Mouse (Mus musculus): ENCODE data around the gene Mc3r.
A peak's percentile ranks its signal among the peaks of the same experiment; 100 is the strongest.

Mc3r gene

DNA sequence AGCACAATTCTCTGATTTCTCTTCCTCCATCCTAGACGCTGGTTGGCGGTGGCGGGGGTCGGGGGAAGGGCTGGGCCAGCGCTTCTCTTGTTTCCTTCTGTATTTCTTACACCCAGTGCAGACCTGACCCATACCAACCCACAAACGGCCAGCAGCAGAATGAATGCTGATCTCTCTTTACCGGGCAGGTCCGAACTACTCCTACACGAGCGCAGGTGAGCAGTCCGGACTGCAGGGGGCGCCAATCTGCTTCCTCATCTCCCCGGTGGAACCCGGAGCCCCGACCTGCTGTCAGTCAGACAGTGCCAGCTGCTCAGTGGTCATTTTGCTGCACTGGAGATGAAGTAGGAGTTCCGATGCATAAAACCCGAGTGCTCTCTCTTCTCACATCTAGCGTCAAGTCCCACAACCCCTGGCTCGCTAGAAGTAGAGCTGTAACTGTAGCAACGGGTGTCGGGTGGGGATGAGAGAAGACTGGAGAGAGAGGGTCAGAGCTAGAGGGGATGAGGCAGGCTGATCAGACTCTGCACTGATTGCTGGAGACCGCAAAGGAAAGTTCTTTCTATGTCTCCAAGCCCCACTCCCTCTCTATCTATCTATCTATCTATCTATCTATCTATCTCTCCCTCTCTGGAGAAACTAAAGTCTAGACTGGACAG, at the start of gene Mc3r:
Gene Mc3r, plus strand, starts transcription at position 387 of the 659 bp plus-strand sequence.
- DNase-seq: peak; percentile 68

DNA sequence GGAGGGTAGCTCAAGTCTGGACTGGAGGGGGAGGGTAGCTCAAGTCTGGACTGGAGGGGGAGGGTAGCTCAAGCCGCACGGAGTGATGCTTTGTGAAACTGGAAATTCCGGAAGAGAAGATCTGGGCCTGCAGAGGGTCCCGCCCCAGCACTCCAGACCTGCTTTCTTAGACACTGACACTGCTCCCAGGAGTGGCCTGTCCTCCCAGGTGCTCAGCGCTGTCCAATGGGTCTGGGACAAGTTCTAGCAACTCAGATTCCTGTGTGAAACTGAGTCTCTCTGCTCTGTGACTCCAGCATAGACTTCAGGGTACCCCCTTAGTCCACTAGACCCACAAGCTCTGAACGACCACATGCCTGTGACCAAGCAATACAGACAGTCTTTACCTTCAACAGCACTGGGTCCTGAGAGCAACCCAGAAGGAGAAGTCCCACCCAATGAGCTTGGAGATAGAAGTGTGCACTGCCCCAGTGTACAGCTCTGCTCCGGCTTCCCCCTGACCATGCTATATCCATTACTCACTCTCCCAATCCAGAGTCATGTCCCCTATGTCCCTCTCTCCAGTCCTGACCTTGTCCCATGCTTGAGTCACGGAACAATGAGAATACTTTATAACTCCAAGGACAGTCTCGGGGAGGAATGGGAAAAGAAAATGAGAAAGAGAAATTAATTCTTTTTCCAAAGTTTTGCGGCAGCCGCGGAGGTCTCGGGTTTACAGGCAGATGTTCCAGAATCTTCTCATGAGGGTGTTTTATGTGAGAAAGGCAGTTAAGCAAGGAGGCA, 46.1 kb upstream of the Mc3r start:
- DNase-seq: no peak

DNA sequence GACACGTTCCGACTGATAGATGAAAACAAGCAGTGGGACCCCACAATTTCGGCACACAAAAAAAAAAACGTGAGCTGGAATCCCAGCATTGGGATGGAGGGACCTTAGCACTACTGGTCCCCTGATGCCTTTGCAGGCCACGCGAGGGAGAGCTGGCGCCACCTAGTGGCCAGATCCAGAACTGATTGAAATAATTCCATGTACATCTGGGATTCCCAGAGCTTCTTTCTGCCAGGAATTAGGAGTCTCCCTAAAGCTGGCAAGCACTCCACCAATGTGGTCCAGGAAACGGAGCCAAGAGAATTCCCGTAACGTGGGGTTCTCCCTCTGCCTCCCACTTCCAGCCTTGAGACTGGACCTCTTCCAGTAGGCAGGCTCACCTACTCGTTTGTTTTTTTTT, 41.3 kb upstream of the Mc3r start:
- peak; percentile 87 to 92 for DNase-seq

DNA sequence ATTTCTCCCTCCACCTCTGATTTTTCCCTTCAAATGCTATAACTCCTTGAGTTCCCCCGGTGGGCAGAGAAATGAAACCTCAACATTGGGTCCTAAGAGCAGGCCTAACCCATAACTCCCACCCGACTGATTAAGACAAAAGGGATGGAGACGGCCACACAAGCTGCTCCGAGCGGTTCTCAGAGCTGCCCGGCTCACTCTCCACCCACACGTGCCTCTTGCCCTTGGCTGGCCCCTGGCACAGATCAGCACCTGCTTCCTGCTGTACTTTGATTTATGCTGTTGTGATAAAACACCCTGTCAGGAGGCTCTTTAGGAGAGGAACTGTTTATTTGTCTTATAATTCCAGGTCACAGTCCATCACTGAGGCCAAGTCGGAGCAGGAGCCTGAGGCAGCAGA, 34.8 kb upstream of the Mc3r start:
- DNase-seq: no peak

DNA sequence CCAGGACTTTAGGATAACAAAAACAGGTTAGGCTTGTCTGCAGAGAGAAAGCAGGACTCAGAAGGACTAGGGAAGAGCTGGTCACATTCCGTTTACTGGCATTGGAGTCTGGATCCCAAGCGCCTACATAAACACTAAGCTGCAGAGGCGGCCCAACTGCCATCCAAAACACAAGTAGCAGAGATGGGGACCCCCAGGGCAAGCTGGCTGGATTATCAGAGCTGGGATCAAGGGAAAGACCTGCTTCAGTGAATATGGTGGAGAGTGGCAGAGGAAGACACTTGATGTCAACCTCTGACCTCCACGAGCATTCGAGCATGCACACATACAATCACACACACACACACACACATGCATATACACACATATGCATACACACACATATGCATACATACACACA, 34.0 kb upstream of the Mc3r start:
- DNase-seq: no peak

DNA sequence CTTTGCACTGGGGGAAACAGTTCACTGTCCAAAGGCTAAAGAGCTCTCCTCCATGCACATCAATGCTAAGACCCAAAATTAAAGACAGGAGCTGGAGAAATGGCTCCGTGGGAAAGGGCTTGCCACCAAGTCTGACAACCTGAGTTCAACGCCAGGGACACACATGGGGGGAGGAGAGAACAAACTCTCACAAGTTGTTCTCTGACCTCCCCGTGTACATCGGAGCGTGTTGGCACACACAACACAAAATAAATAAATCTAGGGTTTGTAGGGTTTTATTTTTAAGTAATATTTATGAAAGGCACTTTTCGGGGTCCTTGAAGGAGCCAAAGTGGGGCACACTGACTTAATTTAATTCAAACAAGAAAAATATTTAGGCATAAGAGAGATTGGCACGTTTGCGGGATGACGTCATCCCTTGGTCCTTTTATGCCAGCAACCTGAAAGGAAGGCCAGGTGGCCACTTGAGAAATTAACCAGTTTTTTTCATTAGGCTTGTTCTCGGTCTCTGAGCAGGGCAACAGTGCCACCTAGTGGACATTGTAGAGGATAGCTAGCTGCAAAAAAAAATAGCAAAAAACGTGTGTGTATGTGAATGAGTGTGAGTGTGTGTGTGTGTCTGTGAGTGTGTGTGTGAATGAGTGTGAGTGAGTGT, 32.7 kb upstream of the Mc3r start:
- peak; percentile 78 to 83 for DNase-seq

DNA sequence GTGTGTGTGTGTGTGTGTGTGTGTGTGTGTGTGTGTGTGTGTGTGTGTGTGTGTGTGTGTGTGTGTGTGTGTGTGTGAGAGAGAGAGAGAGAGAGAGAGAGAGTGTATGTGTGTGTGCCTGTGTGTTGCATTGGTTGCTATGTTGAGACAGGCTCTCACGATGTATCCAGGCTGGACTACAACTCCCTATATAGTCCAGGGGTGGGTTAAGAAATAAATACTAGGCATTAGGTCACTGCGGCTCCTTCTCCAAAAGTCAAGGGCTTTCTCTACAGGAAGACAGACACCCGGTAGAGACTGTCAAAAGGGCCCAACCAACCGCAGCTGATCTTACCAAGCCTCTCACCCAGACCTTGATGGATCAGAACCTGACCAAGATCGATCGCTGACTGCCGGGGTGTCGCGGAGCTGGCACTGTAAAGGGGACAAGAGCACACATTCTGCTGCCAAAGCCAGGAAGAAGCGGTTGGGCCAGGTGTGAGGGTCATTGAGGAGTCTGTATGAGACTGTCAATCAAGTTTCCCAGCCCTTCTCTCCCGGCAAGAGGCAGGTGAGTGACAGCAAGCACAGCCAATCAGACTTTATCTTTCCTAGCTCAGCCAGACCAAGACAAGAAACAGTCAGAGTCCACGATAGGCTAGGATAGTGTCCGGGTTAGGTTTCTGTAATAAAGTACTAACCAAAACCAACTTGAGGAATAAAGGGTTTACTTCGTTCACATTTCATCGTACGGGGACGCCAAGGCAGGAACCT, 32.0 kb upstream of the Mc3r start:
- no peak for DNase-seq

DNA sequence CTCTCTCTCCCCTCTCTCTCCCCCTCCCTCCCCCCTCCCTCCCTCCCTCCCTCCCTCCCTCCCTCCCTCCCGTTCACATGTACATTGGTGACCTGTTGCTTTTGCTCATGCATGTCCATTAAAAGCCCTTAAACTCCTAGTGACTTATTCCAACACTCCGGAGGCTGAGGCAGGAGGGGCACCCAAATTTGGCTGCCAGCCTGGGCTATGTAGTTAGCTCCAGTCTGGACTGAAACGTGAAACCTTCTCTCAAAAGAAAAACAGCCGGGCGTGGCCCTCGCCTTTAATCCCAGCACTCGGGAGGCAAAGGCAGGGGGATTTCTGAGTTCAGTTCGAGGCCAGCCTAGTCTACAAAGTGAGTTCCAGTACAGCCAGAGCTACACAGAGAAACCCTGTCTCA, 30.4 kb upstream of the Mc3r start:
- DNase-seq: no peak

DNA sequence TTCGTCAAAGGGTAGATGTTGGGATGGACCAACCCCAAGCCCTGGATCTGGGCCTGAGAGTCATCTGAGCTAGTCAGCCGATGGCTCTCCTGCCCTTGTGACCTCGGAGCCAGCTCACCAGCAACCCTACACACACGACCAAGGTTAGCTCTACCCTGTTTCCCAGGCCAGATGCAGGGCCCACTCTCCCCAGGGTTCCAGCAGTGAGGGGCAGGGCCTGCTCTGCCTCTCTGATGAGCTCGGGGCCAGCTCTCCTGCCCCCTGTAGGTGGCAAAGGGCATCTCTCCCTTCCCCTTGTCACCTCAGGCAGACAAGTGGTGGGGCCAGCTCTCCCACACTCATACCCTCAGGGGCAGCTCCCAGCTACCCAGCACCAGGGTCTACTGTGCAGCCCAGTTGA, 29.1 kb upstream of the Mc3r start:
- DNase-seq: no peak

DNA sequence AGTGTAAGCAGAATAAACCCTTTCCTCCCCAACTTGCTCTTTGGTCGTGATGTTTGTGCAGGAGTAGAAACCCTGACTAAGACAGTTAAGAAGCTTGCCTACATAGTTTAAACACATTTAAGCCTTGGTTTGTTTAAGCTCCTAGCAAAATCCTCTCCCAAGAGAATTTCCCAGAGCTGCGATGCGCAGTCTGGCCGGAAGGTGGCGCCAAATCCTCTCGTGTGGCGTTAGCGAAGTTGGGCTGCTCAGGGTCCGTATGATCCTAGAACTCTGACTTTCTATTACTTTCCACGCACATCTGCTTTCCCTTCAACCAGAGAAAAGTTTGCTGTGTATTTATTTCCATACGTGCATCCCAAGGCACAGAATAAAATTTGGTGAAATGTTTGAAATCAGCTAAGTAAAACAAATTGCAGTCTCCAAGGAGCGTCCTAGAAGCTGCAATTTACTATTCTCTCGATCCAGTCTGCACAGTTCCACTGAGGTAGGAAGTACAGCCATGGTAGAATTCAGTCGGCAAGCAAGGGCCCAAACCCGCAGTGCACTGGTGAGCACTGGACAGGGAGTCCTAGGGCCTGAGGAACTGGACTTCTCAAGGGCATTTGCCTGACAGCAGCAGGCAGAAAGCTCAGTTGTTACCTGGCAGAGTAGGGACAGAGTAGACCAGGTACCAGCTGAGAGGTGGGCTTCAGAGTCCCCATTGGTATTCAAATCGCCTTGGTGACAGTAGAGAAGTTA, 26.5 kb upstream of the Mc3r start:
- DNase-seq: peak; percentile 67 to 74

DNA sequence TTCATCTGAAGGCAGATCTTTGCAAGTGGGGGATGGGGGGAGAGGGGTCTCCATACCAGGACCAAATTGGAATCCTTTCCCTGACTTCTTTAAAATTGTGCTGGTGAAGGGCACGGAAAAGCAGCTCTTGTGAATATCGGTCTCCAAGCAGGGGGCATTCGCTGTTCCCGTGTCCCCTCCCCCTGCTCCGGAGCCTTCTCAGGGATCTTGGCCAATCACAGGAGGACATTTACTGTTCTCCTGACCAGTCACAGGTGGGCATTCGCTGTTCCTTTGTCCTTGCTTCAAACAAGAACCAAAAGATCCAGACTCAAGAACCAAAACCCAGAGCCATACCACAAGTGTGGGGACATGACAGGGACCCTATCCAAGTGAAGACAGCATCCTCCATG, 25.9 kb upstream of the Mc3r start:
- DNase-seq: peak; percentile 69 to 77

DNA sequence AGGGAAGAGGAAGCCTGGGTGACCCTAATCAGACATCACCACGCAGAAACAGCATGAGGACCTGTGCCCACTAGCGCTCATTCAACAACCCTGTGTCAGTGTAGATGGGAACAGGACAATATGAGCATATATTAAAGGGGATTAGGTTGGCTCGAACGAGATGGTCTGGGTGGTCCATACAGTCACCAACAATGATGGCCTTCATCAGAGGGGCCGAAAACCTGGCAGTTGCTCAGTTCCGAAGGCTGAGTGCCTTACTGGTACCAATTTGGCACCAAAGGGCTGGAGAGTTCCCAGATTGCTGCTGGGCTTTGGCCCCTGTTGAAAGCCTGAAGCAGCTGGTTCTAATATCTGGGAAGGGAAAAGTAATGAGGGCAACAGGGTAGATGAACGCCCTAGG, 25.4 kb upstream of the Mc3r start:
- DNase-seq: no peak

DNA sequence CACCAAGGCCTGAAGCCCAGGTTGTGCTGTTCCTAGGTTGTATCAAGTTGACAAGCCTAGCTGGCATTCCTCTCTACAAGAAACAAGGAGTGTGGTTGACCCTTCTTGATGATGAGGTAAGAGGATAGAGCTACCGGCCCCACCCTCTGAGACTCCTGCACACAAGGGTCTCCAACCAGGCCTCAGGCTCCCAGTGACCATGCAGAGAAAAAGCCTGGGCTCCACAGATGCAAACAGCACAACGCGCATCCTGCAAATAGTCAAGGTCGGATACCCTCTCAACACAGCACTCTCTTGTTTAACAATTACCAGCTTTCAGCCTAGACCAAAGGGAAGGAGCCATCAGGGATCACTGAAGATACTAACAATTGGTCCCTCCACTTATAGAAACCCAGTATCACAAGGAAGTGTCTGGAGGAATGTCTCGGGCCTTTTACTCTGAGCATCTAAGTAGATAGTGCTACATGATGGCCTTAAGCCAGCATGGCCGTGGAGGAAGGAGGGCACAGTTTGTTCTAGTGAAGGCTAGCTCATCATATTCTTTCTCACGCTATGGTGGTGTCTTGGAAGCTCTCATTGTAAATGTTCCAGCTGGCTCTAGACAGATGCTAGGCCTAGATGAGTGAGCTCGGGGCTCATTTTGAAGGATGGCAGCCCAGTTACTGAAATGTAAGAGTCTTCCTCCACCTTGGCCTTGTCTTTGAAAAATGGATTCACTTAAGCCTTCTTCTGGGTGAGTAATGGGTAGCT, 24.7 kb upstream of the Mc3r start:
- no peak for DNase-seq

DNA sequence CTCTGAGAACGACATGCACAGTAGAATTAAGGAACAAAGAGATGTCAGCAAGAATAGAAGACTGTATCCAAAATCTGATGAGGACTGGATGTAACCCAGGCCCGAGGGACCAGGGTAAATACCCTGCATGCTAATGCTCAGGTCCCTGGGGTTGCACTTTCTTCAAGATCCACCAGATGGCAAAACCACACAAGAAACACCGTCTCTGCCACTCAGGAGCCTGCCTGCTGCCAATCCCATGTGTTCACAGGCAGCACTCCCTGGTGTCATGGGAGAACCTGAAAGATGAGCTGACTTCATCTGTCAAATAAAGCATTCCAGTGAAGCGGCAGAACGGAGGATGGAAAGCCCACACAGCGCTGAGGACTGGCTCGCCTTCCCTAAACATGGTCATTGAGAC, 21.3 kb upstream of the Mc3r start:
- peak in 1 of 2 experiments; percentile 31 for DNase-seq

DNA sequence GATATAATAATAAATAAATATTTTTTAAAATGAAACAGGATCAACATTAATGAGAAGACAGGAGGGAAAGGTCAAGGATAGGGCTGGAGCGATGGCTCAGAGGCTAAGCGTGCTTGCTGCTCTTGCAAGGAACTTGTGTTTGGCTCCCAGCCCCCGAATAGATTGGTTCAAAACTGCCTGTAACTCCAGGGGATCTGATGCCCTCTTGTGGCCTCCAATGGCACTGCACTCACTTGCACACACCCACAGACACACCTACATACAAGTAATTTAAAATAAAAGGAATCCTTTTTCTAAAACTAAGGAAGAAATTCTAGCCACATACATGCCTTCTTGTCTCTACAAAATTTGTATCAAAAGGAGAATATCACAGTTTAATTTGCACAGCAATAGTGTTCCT, 20.5 kb upstream of the Mc3r start:
- DNase-seq: no peak

DNA sequence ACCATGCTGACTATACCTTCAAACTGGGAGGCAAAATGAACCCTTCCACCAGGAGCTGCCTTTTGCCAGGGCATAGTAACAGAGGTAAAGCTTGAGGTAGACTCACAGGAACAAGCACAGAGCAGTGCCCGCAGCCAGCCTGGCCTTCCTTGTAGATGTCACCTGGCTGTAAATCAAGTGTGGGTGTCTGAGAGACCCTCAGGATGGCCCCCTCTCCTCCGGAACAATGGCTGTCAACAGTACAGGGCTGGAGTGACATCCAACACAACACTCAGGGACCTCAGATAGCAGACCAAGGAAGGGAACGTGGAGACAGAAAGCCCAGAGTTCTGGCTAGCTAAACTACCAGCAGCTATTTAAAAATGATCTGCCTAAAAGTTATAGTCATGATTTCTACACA, 19.1 kb upstream of the Mc3r start:
- no peak for DNase-seq

DNA sequence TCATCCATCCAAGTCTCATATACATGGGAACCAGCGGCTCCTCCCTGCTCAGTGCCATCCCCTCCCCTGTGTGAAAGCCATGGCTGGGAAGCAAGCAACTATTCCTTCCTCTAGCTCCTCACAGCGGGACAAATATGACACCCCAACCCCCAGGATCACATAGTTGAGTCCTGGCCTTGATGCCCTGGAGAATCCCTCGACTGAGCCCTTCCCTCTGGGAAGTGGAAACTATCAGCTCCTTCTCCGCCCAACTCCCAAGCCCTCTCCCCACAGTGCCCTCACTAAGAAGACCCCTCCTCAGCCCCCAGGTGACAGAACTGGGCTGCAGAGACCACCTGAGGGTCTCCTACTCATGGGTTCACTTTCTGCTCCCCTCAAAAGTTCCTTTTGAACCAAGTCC, 18.2 kb upstream of the Mc3r start:
- no peak for DNase-seq

DNA sequence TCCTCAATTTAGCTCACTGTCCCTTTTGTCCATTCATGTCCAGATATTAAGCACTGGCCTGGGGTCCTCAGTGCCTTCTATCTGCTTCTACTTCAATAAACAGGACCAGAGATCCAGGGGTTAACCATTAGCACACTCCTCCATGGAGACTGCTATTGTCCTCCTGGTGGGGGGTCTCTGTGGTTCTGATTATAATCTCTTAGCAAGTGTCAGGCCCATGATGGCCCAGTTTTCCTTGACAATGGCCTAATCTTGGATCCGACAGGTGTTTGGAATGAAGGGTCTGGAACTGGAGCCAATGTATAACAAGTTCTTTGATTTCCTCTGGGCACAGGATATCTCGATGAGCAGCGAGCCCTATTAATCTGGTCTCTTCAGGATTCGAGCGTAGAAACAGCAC, 10.1 kb upstream of the Mc3r start:
- no peak for DNase-seq

DNA sequence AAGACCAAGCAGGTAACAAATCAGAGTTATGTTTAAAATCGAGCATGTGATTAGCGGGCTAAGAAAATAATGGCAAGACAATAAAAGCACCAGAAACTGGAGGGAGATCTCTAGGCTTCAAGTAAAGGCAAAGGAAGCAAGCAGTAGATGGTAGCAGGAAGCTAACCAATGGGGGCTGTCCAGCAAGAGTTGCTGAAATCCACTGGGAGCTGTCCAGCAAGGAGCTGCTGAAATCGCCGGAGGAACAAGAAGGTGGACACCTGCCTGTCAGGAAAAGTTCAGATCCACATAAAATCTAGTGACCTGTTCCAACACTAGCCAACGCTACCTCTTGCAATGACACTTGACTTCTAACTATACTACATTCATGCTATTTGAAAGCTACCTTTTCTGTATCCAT, 7.3 kb upstream of the Mc3r start:
- DNase-seq: no peak

DNA sequence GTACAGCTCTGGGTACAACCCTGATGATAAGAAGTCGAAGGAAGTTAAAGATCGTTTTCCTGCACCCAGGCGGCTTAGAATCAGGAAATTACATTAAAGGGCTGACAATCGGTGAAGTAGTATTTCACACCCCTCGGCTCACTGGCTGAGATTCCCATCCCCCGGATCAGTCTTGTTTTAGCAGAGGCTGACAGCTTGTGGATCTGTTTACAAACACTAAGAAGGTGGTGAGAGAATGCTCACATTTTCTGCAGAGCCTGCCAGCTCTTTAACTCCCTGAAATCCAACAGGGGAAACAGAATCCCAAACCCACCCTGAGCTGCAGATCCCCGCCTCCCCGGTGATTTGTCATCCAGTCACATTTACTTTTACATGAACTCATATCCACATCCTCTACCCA, 2.8 kb upstream of the Mc3r start:
- DNase-seq: no peak

DNA sequence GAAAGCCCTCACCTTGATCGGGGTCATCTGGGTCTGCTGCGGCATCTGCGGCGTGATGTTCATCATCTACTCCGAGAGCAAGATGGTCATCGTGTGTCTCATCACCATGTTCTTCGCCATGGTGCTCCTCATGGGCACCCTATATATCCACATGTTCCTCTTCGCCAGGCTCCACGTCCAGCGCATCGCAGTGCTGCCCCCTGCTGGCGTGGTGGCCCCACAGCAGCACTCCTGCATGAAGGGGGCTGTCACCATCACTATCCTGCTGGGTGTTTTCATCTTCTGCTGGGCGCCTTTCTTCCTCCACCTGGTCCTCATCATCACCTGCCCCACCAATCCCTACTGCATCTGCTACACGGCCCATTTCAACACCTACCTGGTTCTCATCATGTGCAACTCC, 1.0 kb downstream of the Mc3r start:
- no peak for DNase-seq

DNA sequence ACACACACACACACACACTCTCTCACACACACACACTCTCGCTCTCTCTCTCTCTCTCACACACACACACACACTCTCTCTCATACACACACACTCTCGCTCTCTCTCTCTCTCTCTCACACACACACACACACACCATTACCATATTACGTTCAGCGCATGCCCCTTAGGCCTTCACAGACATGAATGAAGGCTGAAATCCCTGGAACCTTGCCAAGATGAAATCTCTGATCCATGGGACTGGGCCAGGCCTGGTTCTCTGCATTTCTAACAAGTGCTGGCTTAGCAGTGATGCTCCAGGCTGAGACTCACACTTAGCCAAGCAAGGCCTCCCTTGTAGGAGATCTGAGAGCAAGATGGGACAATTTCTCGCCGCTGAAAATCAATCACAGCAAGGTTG, 8.1 kb downstream of the Mc3r start:
- DNase-seq: no peak
